ENCODE assay signal across 12 mouse cellular contexts in genomic region chr2:17335451-17335850, GRCm38 (mm10).
DNase-seq lines count a peak whose midpoint lies in the region; ATAC-seq lines count a peak whose summit lies in the region.
"Had no signal": no experiment of that assay in that cellular context is flagged by ENCODE, and none has a peak within 500 bp of the region (broad histone marks: within the 10 kb centered on the region; RNA-seq: fewer than 3 reads in every experiment).

No protein-coding gene starts in this region.

- 71% methylated on average over 5 of the region's 5 CpGs for WGBS in heart, embryonic 16.5 days
- WGBS in forebrain, embryonic 10.5 days, result 88% methylated on average over 5 of the region's 5 CpGs

- H3K27ac ChIP-seq in heart, embryonic 16.5 days (ENCODE audit: low read length), result no peak overlapping the region
- no peak overlapping the region for H3K27ac ChIP-seq in forebrain, embryonic 10.5 days
- H3K27ac ChIP-seq: forebrain, embryonic 12.5 days; hindbrain, embryonic 15.5 days had no signal

- H3K36me3 ChIP-seq in heart, embryonic 16.5 days (ENCODE audit: control insufficient read depth, insufficient read depth), result no peaks in the 10 kb centered on the region
- no peaks in the 10 kb centered on the region for H3K36me3 ChIP-seq in forebrain, embryonic 10.5 days (replicated peaks)
- H3K36me3 ChIP-seq: forebrain, embryonic 12.5 days; hindbrain, embryonic 15.5 days had no signal

- no peak for DNase-seq in heart, postnatal 25 days (ENCODE audit: low spot score)
- DNase-seq in adrenal gland, postnatal 14 days, result peak; percentile 37
- DNase-seq in cerebellum, adult 9-11 months, result peak; percentile 89
- peak; percentile 10 for DNase-seq in layer of hippocampus, adult 9-11 months
- no peak for DNase-seq in forebrain, embryonic 10.5 days (ENCODE audit: extremely low spot score, low spot score)
- no peak for DNase-seq in yolk sac, embryonic 10.5 days (ENCODE audit: low spot score)
- DNase-seq: spleen, adult 18-20 months; thymus, postnatal 25 days had no signal

- no peaks in the 10 kb centered on the region for H3K9me3 ChIP-seq in heart, embryonic 16.5 days (replicated peaks; ENCODE audit: control insufficient read depth, low read length)
- H3K9me3 ChIP-seq in forebrain, embryonic 10.5 days, result no peaks in the 10 kb centered on the region
- H3K9me3 ChIP-seq: forebrain, embryonic 12.5 days; hindbrain, embryonic 15.5 days had no signal

- intact Hi-C loops in heart, postnatal 25 days (cut with DNase I), result no loop called here

- H3K4me2 ChIP-seq in heart, embryonic 16.5 days (ENCODE audit: low read depth, low read length), result no peak overlapping the region
- H3K4me2 ChIP-seq: forebrain, embryonic 12.5 days; hindbrain, embryonic 15.5 days had no signal

- H3K9ac ChIP-seq in heart, embryonic 16.5 days (ENCODE audit: low read length), result no peak overlapping the region
- H3K9ac ChIP-seq: forebrain, embryonic 12.5 days; hindbrain, embryonic 15.5 days had no signal

- ATAC-seq in heart, embryonic 16.5 days (replicated peaks; ENCODE audit: extremely low read depth, insufficient read depth, low FRiP score), result 0 out of 2 replicates have a peak, but pooled peaks have one; percentile 18
- ATAC-seq in erythroblast, adult 5-6 weeks (replicated peaks; ENCODE audit: low FRiP score, poor library complexity, severe bottlenecking), result no peak

- no peaks in the 10 kb centered on the region for H3K27me3 ChIP-seq in heart, embryonic 16.5 days (ENCODE audit: control insufficient read depth, insufficient read depth, low read length)
- H3K27me3 ChIP-seq in forebrain, embryonic 10.5 days (ENCODE audit: poor library complexity, severe bottlenecking), result no peaks in the 10 kb centered on the region
- H3K27me3 ChIP-seq: forebrain, embryonic 12.5 days; hindbrain, embryonic 15.5 days had no signal

- H3K4me1 ChIP-seq in heart, embryonic 16.5 days (ENCODE audit: control insufficient read depth, insufficient read depth, low read length), result no peaks in the 10 kb centered on the region
- no peaks in the 10 kb centered on the region for H3K4me1 ChIP-seq in forebrain, embryonic 10.5 days
- H3K4me1 ChIP-seq: forebrain, embryonic 12.5 days; hindbrain, embryonic 15.5 days had no signal

- no peak overlapping the region for H3K4me3 ChIP-seq in heart, embryonic 16.5 days (ENCODE audit: low read length)
- H3K4me3 ChIP-seq in forebrain, embryonic 10.5 days, result no peak overlapping the region
- H3K4me3 ChIP-seq: forebrain, embryonic 12.5 days; hindbrain, embryonic 15.5 days had no signal

Comparison
In these comparisons a context has a peak if more than half of its experiments do, and no peak if none do; other contexts are left out.
1. DNase-seq: peak in adrenal gland, postnatal 14 days (single experiment), cerebellum, adult 9-11 months (single experiment) and layer of hippocampus, adult 9-11 months (single experiment); none in heart, postnatal 25 days (single experiment), forebrain, embryonic 10.5 days (single experiment) and yolk sac, embryonic 10.5 days (single experiment).